16 mouse cellular contexts compared by ENCODE assay signal in the genomic region with DNA sequence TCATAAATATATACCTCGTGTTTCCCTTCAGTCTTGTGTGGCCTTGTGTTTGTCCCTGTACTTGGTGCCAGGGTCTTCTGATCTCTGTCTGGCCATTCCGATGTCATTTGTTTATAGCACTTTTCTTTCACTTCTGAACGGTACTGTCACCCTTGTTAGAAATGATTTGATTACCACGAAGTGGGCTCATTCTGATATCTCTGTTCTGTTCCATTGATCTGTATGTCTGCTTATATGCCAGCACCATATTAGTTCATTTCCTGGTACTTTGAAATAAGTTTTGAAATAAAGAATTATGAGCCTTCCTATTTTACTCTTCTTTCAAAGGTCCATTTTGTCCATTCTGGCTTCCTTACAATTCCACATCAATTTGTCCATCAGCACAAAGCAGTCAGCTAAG.
"Had no signal": no experiment of that assay in that cellular context is flagged by ENCODE, and none has a peak within 500 bp of the region (broad histone marks: within the 10 kb centered on the region; RNA-seq: fewer than 3 reads in every experiment).

No protein-coding gene starts in this region.

- H3K4me2 ChIP-seq: neural tube, embryonic 13.5 days; neural tube, embryonic 15.5 days; stomach, embryonic 15.5 days had no signal

- H3K4me1 ChIP-seq: neural tube, embryonic 15.5 days had no signal

- H3K27ac ChIP-seq: neural tube, embryonic 13.5 days; neural tube, embryonic 15.5 days; stomach, embryonic 15.5 days; stomach, postnatal 0 days had no signal

- H3K36me3 ChIP-seq: neural tube, embryonic 13.5 days; neural tube, embryonic 15.5 days; stomach, embryonic 15.5 days had no signal

- H3K9me3 ChIP-seq: neural tube, embryonic 13.5 days; neural tube, embryonic 15.5 days; stomach, embryonic 15.5 days had no signal

- H3K4me3 ChIP-seq: neural tube, embryonic 13.5 days; neural tube, embryonic 15.5 days; stomach, embryonic 15.5 days had no signal

- H3K9ac ChIP-seq: neural tube, embryonic 13.5 days; neural tube, embryonic 15.5 days; stomach, embryonic 15.5 days had no signal

- DNase-seq: retina, postnatal 1 day; right cerebral cortex, adult 18-20 months; right cerebral cortex, postnatal 14 days; right cerebral cortex, postnatal 25 days; right cerebral cortex, postnatal 4 days; spleen, adult 18-20 months; thymus, adult 18-20 months; thymus, adult 2 months; thymus, postnatal 14 days; thymus, postnatal 25 days; thymus, postnatal 36 days; thymus, postnatal 4 days had no signal

- H3K27me3 ChIP-seq: neural tube, embryonic 13.5 days; neural tube, embryonic 15.5 days; stomach, embryonic 15.5 days had no signal
